Mouse (Mus musculus): ENCODE data around the gene Prr7.

GRCm38 (mm10) chr13:55494883-55495621 lies 31.0 kb downstream of the Prr7 start:
- TF ChIP-seq POLR2A (IDR thresholded peaks at IDR 0.05; ENCODE audit: low read depth, low read length) (no peak), CTCF (conservative IDR thresholded peaks at IDR 0.05; ENCODE audit: insufficient read depth, insufficient read length, low read depth, low read length) (no peak)
